Mouse (Mus musculus) testis, adult 2 months (tissue): ENCODE data around the gene Trim17. TPM values are rescaled to one million over a fixed set of nuclear protein-coding genes. Genes with fewer than 3 reads are reported as not detected.

Experiments used
- H3K27ac ChIP-seq: fragments of 200-500 bp; 2 replicates; pipeline ENCODE4 v1.5.1; 2012; ENCODE audit warnings: low read depth, low read length; ENCODE audit not compliant: control insufficient read depth, insufficient read depth
- H3K27me3 ChIP-seq: fragments of 200-500 bp; 2 replicates; pipeline ENCODE4 v1.6.1; 2012; ENCODE audit warnings: mild to moderate bottlenecking, low read length, moderate library complexity; ENCODE audit not compliant: control insufficient read depth, insufficient read depth
- H3K36me3 ChIP-seq: fragments of 200-500 bp; 2 replicates; pipeline ENCODE4 v1.6.1; 2012; ENCODE audit warnings: mild to moderate bottlenecking, low read length; ENCODE audit not compliant: control insufficient read depth, insufficient read depth
- H3K4me1 ChIP-seq: fragments of 200-500 bp; 2 replicates; pipeline ENCODE4 v1.6.1; 2012; ENCODE audit warnings: low read length; ENCODE audit not compliant: control insufficient read depth, insufficient read depth
- H3K4me3 ChIP-seq: fragments of 200-500 bp; 2 replicates; pipeline ENCODE4 v1.5.1; 2012; ENCODE audit warnings: low read depth, mild to moderate bottlenecking, low read length, moderate library complexity, mixed read lengths; ENCODE audit not compliant: control insufficient read depth
- CTCF ChIP-seq: fragments of 200-500 bp; IDR thresholded peaks from 2 replicates; pipeline ENCODE4 v1.5.1; 2012; ENCODE audit warnings: low read depth, mild to moderate bottlenecking, inconsistent platforms, low read length, moderate library complexity; ENCODE audit not compliant: control insufficient read depth, insufficient read depth, insufficient replicate concordance
- POLR2A ChIP-seq: fragments of 200-500 bp; IDR thresholded peaks from 2 replicates; pipeline ENCODE4 v1.6.1; 2012; ENCODE audit warnings: low read depth, mild to moderate bottlenecking, inconsistent platforms, low read length, moderate library complexity; ENCODE audit not compliant: control insufficient read depth
- polyA plus RNA-seq: library from polyadenylated mRNA; depleted of rRNA; stranded (reverse); fragments of >200 nt; gene quantifications from 2 replicates; pipeline ENCODE4 v1.2.3, GENCODE M21; 2012

Trim17 gene
- polyA plus RNA-seq, 1 experiment, result 166 TPM

DNA sequence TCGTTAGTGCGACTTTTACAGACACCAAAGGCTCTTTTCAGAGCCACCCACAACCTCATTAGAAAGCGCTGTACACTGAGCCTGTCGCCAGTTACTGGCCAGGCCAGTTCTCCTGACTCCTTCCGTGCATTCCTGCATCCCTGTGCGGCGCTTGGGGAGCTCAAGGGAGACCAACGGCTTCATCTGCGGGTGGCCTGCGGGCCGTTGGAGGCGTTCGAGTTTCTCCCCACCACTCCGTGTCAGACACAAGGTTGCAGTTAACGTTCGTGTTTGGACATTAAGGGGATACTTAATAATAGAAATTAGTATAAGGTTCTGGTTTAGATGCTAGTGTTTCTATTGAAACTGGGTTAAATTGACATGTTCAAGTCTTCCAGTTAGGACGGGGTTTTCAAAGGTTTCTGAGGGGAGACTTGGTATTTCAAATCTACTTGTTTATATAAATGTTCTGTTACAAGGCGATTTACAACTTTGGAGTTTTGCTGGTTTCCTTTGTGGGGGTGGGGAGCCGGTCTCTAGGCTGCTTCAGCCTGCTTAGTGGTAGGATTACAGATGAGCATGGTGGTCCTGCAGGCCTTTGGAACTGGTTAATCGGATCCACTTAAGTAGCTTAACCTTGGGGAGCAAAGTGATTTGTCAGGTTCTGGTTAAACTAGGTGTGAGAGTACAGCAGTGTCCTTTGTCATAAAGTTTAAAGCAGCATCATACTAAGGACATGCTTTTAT is 820 bp downstream of the Trim17 start:
- Histone ChIP-seq H3K27ac (peak overlapping the region; percentile 98), H3K27me3 (no peaks in the 10 kb centered on the region), H3K36me3 (no peaks in the 10 kb centered on the region), H3K4me1 (peaks cover 15% of the 10 kb centered on the region), H3K4me3 (peak overlapping the region; percentile 92)
- peak; percentile 9; the same call in 1 of the 2 replicates for TF ChIP-seq POLR2A
- TF ChIP-seq CTCF, result no peak

GRCm38 (mm10) chr11:58955868-58956257 is 1.4 kb downstream of the Trim17 start:
- Histone ChIP-seq H3K27me3 (no peaks in the 10 kb centered on the region), H3K4me3 (peak overlapping the region; percentile 92; the same call in 1 of the 2 replicates), H3K4me1 (peaks cover 15% of the 10 kb centered on the region), H3K36me3 (no peaks in the 10 kb centered on the region), H3K27ac (peak overlapping the region; percentile 98)
- TF ChIP-seq CTCF, result no peak
- TF ChIP-seq POLR2A, result no peak

DNA sequence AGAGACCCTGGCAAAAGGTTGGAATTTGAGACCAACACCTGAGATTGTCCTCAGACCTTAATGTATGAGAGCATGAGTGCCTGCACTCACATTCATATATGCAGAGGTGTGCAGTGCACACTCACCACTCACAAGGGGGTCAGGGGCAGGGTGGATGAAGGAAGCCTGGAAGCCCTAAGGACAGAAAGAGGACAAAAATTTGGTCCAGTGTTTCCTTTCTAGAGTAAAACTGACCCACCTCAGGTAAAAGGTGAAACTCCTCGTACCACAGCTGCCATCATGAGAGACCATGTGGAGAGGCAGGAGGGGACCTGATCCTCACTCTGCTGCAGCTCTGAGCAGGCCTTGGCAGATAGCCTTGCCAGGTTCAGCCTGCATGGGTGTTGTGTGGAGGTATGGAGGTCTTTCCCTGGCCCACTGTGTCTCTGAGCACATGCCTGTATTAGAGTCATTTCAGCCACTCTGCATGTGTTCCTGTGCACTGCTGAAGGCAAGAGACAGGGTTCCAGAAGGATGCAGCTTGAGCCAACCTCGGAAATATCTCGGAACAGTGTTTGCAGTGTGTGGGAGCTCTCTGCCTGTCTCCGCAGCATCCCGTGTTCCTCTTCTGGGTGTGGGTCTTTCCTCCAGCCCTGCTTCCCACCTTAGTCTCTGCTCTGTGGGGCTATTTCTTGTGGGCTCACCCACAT is 2.9 kb downstream of the Trim17 start:
- TF ChIP-seq POLR2A, result no peak; the same call in 1 of the 2 replicates
- TF ChIP-seq CTCF, result no peak
- H3K27ac ChIP-seq, result no peak overlapping the region; the same call in 1 of the 2 replicates
- H3K27me3 ChIP-seq, result no peaks in the 10 kb centered on the region
- H3K4me3 ChIP-seq, result peak overlapping the region; percentile 65
- H3K36me3 ChIP-seq, result no peaks in the 10 kb centered on the region
- H3K4me1 ChIP-seq, result peaks cover 15% of the 10 kb centered on the region

DNA sequence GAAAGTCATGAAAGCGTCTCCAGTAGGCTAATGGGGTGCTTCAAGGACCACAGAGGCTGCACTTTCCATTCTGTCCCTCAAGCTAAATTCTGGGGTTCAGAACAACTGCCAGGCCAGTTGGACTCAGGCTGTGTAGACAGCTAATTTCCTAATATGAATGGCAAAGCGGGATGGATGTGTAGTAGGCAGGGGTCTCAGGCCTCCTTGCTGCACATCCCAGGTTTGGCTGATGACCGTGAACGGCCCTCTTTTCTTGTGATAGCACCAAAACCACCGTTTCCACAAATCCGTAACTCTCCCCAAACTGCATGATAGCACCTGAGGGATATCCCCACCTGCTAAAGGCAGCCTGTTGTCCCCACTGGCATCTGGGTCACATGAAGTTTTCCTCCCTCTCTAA is 4.1 kb downstream of the Trim17 start:
- TF ChIP-seq CTCF (no peak), POLR2A (no peak)
- Histone ChIP-seq H3K27ac (peak overlapping the region; percentile 10; the same call in 1 of the 2 replicates), H3K4me3 (peak overlapping the region; percentile 80), H3K27me3 (no peaks in the 10 kb centered on the region), H3K4me1 (peaks cover 12% of the 10 kb centered on the region), H3K36me3 (no peaks in the 10 kb centered on the region)

GRCm38 (mm10) chr11:58959186-58959825 is 4.8 kb downstream of the Trim17 start:
- TF ChIP-seq CTCF (no peak), POLR2A (no peak)
- peaks cover 9% of the 10 kb centered on the region for H3K4me1 ChIP-seq
- peak overlapping the region; percentile 27; the same call in 1 of the 2 replicates for H3K27ac ChIP-seq
- no peaks in the 10 kb centered on the region for H3K27me3 ChIP-seq
- no peaks in the 10 kb centered on the region for H3K36me3 ChIP-seq
- peak overlapping the region; percentile 97 for H3K4me3 ChIP-seq

DNA sequence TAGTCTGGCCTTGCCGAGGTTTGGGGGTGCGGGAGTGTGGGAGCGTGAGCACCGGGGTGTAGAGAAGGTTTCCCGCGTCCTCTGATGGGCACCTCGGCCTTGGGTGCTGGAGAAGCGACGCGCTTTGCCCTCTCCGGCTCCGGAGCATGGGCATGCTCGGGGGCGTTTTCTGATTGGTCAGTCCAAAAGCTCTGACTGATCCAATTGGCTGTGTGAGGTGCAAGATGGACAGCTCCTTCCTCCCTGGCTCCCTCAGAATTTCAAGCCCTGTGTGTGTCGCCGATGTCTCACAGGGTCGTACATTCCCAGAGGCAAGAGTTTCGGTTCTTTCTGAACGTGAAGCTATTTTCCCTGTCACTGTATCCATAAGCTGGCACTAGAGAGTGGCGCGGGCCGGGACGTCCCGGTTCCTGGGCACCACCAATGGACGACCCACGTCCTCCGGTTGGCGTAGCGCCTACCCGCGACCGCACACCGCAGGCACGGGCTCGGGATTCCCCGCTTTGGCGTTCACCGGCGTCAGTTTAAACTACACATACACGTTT is 5.5 kb downstream of the Trim17 start:
- Histone ChIP-seq H3K4me1 (peaks cover 9% of the 10 kb centered on the region), H3K27me3 (no peaks in the 10 kb centered on the region), H3K36me3 (no peaks in the 10 kb centered on the region), H3K27ac (peak overlapping the region; percentile 90), H3K4me3 (peak overlapping the region; percentile 97)
- TF ChIP-seq POLR2A, result no peak; the same call in 1 of the 2 replicates
- TF ChIP-seq CTCF, result no peak
